In genomic region chrX:52352981-52353380, GRCm38 (mm10) we compare ENCODE assay signal across 18 mouse cellular contexts.
"Had no signal": no experiment of that assay in that cellular context is flagged by ENCODE, and none has a peak within 500 bp of the region (broad histone marks: within the 10 kb centered on the region; RNA-seq: fewer than 3 reads in every experiment).

No protein-coding gene starts in this region.

- H3K4me2 ChIP-seq: liver, embryonic 13.5 days; lung, embryonic 14.5 days; midbrain, embryonic 12.5 days; midbrain, embryonic 15.5 days; neural tube, embryonic 12.5 days; neural tube, embryonic 15.5 days; stomach, embryonic 15.5 days had no signal

- H3K4me3 ChIP-seq: left cerebral cortex, adult 2 months; liver, embryonic 13.5 days; midbrain, embryonic 12.5 days; midbrain, embryonic 15.5 days; neural tube, embryonic 12.5 days; neural tube, embryonic 15.5 days; stomach, embryonic 15.5 days had no signal

- H3K36me3 ChIP-seq: liver, embryonic 13.5 days; midbrain, embryonic 12.5 days; midbrain, embryonic 15.5 days; neural tube, embryonic 12.5 days; neural tube, embryonic 15.5 days; stomach, embryonic 15.5 days had no signal

- H3K9ac ChIP-seq: liver, embryonic 13.5 days; lung, embryonic 14.5 days; midbrain, embryonic 12.5 days; midbrain, embryonic 15.5 days; neural tube, embryonic 12.5 days; neural tube, embryonic 15.5 days; stomach, embryonic 15.5 days had no signal

- H3K27ac ChIP-seq: hindbrain, postnatal 0 days; left cerebral cortex, adult 2 months; liver, embryonic 13.5 days; macrophage; midbrain, embryonic 12.5 days; midbrain, embryonic 15.5 days; neural tube, embryonic 12.5 days; neural tube, embryonic 15.5 days; stomach, embryonic 15.5 days had no signal

- H3K4me1 ChIP-seq: liver, embryonic 13.5 days; midbrain, embryonic 15.5 days; neural tube, embryonic 12.5 days; neural tube, embryonic 15.5 days; stomach, embryonic 15.5 days had no signal

- H3K27me3 ChIP-seq: liver, embryonic 13.5 days; midbrain, embryonic 12.5 days; midbrain, embryonic 15.5 days; neural tube, embryonic 12.5 days; neural tube, embryonic 15.5 days; stomach, embryonic 15.5 days had no signal

- ATAC-seq: hindbrain, postnatal 0 days; inflammation-experienced regulatory T-cells, adult 6 months; intestine, postnatal 0 days; lung, postnatal 0 days; midbrain, embryonic 15.5 days had no signal

- H3K9me3 ChIP-seq: liver, embryonic 13.5 days; midbrain, embryonic 12.5 days; midbrain, embryonic 15.5 days; neural tube, embryonic 12.5 days; neural tube, embryonic 15.5 days; stomach, embryonic 15.5 days had no signal

- DNase-seq: layer of hippocampus, postnatal 36 days; liver, embryonic 13.5 days; lung, embryonic 14.5 days; right cerebral cortex, adult 18-20 months; right cerebral cortex, postnatal 14 days; right cerebral cortex, postnatal 4 days; thymus, postnatal 25 days had no signal
